Mouse (Mus musculus) cerebellum, adult 9-11 months (tissue): Measurements from ENCODE around the gene Tbc1d9.
A peak's percentile ranks its signal among the peaks of the same experiment; 100 is the strongest.

Experiments used
- DNase-seq: peaks from one replicate; pipeline ENCODE4 v3.0.0; 2022

The Tbc1d9 gene

DNA sequence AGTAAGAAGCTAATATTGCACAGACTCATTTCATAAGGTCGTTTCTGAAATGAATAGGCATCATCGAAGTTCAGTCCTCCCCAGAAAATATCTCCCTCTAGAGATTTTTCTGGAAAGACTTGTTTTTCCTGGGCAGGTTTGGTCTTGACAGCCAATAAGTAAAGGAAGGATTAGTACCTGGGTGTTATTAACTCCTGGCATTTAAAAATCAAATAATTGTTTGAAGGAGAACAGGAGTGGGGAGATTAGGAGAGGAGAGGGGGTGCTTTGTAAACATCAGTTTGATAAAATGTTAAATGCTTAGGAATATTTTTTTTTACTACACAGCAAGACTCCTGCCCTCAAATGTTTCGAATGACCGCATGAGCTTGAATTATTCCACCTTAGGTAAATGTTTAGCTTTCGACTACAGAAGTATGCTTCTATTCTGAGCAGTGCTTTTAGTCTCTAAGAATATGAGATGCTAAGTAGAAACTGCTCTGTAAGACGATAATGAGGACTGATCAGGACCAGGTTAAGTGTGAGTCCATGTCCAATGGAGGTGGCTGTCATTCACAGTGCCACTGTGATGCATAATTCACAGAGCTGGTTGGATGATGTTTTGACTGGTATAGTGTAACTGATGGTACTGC, 16.8 kb downstream of the Tbc1d9 start:
- DNase-seq: no peak

GRCm38 (mm10) chr8:83182784-83183183, 17.6 kb downstream of the Tbc1d9 start:
- DNase-seq: no peak

DNA sequence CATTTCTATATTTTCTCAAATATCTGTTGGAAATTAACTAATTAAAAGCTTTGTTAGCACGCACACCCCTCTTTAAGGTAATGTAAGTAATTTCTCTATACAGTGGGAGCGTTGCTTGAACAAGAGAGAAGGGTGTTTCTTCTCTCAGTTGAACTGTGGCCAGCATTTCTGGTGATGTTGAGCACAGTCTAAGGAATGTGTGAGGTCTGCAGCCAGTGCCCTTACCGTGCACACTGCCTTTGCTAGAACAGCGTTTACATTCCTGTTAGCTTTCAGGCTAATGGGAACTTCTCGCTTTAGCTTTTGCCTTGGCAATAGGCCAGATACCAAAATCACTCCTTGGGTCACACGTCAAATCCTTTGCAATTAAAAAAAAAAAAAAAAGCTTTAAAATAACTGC, 21.2 kb downstream of the Tbc1d9 start:
- no peak for DNase-seq

GRCm38 (mm10) chr8:83187363-83187962, 22.3 kb downstream of the Tbc1d9 start:
- no peak for DNase-seq

- DNase-seq: no peak
Measured at GRCm38 (mm10) chr8:83189538-83190095, 24.5 kb downstream of the Tbc1d9 start.

- peak; percentile 83 for DNase-seq
Measured at GRCm38 (mm10) chr8:83196088-83196487, 30.9 kb downstream of the Tbc1d9 start.

GRCm38 (mm10) chr8:83199715-83200114, 34.6 kb downstream of the Tbc1d9 start:
- peak; percentile 55 for DNase-seq

GRCm38 (mm10) chr8:83200191-83201177, 35.3 kb downstream of the Tbc1d9 start:
- DNase-seq: peak; percentile 92

DNA sequence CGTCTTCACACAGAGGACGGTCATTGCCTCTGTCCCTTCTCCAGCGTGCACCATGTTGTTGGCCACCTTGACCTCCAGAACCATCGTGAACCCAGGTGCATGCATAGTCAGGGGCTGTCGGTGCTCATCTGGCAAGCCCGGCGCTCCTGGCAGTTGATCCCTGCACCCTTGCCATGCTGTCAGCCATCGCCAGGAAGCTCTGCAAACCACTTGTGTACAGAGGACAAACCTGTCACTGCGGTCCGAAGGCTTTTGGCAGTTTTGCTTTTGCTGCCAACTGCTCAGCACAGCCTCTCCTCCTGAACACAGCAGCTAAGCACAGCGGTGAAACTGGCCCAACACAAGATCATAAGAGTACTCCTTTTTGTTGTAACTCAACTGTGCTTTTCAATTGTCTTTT, 37.8 kb downstream of the Tbc1d9 start:
- DNase-seq: peak; percentile 77

DNA sequence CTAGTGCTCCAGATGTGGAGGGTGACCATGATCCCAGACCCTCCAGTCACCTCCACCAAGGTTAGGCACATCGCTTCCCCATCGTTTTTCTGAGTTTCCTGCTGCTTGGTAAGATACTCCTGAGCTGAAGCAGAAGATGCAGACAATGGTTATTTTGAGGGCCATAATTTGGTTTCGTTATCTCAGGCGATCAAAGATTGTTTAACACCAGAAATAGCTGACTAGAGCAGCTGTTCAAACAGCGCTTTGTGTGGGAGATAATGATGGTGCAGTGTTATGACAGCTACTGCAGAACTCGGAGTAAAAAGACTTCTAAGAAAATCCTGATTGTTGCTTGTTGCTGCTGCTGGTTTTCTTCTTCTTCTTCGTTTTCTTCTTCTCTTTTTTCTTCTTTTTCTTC, 40.8 kb downstream of the Tbc1d9 start:
- no peak for DNase-seq

GRCm38 (mm10) chr8:83209581-83209980, 44.4 kb downstream of the Tbc1d9 start:
- DNase-seq: peak; percentile 6

DNA sequence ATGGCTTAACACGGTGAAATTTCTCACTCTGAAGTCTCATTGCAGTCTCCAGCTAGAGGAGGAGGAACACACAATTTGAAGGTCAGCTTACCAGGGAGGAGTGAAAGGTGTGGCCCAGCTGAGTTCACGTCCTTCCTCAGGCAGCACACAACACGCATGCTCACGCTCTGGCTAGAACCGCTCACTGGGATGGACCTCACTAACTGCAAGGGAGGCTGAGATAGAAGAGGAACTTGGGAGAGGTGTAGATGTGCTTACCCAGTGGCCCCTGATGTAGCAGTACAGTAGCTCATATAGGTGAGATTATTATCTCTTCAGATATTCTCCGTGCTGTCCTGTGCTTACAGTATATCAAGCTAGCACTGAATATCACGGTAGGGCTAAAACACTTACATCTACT, 45.5 kb downstream of the Tbc1d9 start:
- peak; percentile 6 for DNase-seq

DNA sequence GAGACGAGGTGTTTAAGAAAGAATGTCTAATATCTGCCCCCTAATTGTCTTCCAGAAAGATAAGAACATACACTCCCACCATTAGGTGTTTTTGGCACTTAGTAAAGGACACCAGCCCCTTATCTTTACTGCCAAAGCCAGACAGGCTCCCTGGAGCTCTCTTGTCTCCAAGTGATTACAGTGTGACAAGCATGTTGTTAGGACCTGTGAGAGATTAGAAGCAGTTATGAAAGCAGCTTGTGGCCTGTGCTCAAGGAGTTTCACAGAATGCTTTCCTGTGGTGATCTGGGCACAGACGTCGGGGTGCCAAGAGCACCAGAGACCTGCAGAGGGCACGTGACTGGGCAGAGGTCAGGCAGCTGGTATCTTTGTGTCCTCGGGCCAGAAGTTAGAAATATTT, 49.9 kb downstream of the Tbc1d9 start:
- DNase-seq: no peak

- DNase-seq: no peak
Measured at GRCm38 (mm10) chr8:83216520-83216919, 51.4 kb downstream of the Tbc1d9 start.

DNA sequence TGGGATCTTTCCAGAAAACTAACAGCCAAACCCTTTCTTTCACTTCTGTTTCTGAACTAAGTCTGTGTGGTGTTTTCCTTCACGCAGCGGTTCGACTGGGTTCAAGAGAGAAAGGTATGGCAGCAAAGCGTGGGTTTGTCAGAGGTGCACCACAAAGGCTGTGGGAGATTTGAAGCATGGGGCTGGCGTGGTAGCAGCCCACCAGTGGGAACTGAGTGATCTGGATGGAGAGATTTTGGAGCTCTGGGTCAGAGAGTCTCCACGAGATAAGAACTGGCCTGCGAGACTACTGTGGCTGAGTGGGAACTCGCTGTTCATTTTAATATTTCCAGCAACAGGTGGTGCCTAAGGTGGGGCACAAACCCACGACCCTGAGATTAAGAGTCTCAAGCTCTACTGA, 52.0 kb downstream of the Tbc1d9 start:
- DNase-seq: no peak

- DNase-seq: no peak
Measured at GRCm38 (mm10) chr8:83217891-83218290, 52.7 kb downstream of the Tbc1d9 start.

- DNase-seq: peak; percentile 95
Measured at GRCm38 (mm10) chr8:83219392-83219791, 54.2 kb downstream of the Tbc1d9 start.

DNA sequence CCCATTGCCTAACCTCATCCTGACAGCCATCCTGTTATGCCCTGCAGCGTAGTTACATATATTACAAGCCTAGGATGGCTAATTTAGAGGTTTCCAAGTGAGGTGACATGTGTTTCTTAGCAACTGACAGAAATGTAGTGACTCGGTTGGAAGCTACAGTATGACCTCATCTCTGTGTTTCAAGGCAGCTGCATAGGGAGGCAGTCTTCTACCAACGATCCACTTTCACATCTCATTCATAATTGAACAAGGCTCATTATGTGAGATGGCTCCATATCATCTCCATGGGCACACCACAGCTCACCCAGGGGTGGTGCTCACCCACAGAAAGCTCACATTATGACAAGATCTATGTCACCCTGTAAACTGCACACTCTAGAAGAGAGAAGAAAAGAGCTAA, 55.6 kb downstream of the Tbc1d9 start:
- DNase-seq: no peak

DNA sequence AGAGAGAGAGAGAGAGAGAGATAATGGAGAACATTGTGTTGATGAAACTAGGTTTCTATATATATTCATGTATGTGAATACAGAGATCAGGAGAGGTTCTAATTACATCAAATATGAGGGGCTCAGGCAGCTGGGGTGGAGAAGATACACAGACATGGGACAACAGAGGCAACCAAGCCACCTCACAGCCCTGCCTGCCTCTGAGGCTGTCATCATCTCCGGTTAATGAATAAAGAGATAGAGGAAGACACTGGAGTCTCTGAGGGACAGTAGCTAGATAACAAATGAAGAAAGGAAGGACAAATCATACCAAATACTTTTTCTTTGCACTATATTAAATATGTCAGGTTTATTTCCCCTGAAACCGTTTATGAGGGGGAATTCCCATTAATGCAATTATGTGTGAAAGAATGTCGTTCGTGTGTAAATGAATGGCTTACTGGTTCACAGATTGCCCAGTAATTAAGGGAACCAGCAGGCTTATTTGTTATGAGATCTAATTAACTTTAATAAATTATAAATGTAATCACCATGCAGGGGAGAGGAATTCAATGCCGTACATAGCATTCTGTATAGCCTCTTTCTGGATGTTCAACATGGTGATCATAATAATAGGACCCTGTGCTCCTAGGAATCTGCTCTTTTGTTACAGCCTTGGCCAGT, 59.7 kb downstream of the Tbc1d9 start:
- no peak for DNase-seq

GRCm38 (mm10) chr8:83225598-83225997, 60.4 kb downstream of the Tbc1d9 start:
- no peak for DNase-seq

- no peak for DNase-seq
Measured at GRCm38 (mm10) chr8:83227336-83227735, 62.2 kb downstream of the Tbc1d9 start.

DNA sequence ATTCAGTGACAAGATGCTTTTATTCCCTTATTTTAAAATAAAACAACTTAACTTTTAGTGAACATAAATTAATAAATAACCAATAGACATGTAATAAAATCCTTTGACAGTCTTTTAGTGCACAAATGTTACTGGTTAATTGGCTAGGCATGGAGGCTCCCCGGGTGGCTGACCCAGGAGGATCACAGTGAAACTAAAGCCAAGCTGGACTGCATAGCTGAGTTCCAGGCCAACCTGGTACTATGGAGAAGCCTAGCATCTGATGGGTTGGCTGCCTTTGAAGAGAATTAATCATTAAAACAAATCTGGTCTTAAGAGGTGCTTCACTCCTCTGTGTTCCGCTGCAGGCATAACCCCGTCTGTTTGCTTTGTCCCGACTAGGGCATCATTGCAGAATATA, 67.9 kb downstream of the Tbc1d9 start:
- DNase-seq: no peak

GRCm38 (mm10) chr8:83239341-83239740, 74.2 kb downstream of the Tbc1d9 start:
- peak; percentile 42 for DNase-seq
